Mouse (Mus musculus) c-Kit-positive CD71-negative TER-119-negative erythroid progenitor cells, embryonic 14.5 days (primary cell): ENCODE results near the gene Whamm.

Experiments used
- DNase-seq: peaks from one replicate; pipeline ENCODE4 v3.0.0-alpha.2; 2013; ENCODE audit warnings: low read depth

The Whamm gene

GRCm38 (mm10) chr7:81571108-81571940 lies at the start of gene Whamm:
TSS of gene Whamm (plus strand) at chr7:81571266.
- peak; percentile 89 for DNase-seq

GRCm38 (mm10) chr7:81523008-81523662 lies 47.9 kb upstream of the Whamm start:
- DNase-seq, result peak; percentile 76

GRCm38 (mm10) chr7:81523663-81524017 lies 47.4 kb upstream of the Whamm start:
- DNase-seq, result no peak

GRCm38 (mm10) chr7:81528918-81529317 lies 42.1 kb upstream of the Whamm start:
- DNase-seq, result no peak

- no peak for DNase-seq
These were observed 39.6 kb upstream of the Whamm start for GRCm38 (mm10) chr7:81531462-81531861.

- DNase-seq, result no peak
These were observed 34.6 kb upstream of the Whamm start for GRCm38 (mm10) chr7:81536478-81536877.

- peak; percentile 12 for DNase-seq
These were observed 32.9 kb upstream of the Whamm start for GRCm38 (mm10) chr7:81538070-81538675.

GRCm38 (mm10) chr7:81539565-81539964 lies 31.5 kb upstream of the Whamm start:
- no peak for DNase-seq

GRCm38 (mm10) chr7:81540999-81541398 lies 30.1 kb upstream of the Whamm start:
- DNase-seq, result no peak

- no peak for DNase-seq
These were observed 29.0 kb upstream of the Whamm start for GRCm38 (mm10) chr7:81541924-81542524.

GRCm38 (mm10) chr7:81542934-81543333 lies 28.1 kb upstream of the Whamm start:
- no peak for DNase-seq

GRCm38 (mm10) chr7:81548864-81549263 lies 22.2 kb upstream of the Whamm start:
- no peak for DNase-seq

GRCm38 (mm10) chr7:81553589-81553988 lies 17.5 kb upstream of the Whamm start:
- DNase-seq, result no peak

GRCm38 (mm10) chr7:81554369-81554768 lies 16.7 kb upstream of the Whamm start:
- peak; percentile 49 for DNase-seq

- DNase-seq, result no peak
These were observed 14.2 kb upstream of the Whamm start for GRCm38 (mm10) chr7:81556839-81557238.

GRCm38 (mm10) chr7:81557252-81557984 lies 13.6 kb upstream of the Whamm start:
- no peak for DNase-seq

- DNase-seq, result no peak
These were observed 13.1 kb upstream of the Whamm start for GRCm38 (mm10) chr7:81557985-81558360.

- DNase-seq, result no peak
These were observed 11.7 kb upstream of the Whamm start for GRCm38 (mm10) chr7:81559231-81559980.

GRCm38 (mm10) chr7:81560101-81561049 lies 10.7 kb upstream of the Whamm start:
- no peak for DNase-seq

GRCm38 (mm10) chr7:81561211-81561610 lies 9.9 kb upstream of the Whamm start:
- DNase-seq, result no peak
